Mouse (Mus musculus): ENCODE measurements around the gene Fndc3b. TPM values are rescaled to one million over a fixed set of nuclear protein-coding genes. Genes with fewer than 3 reads are reported as not detected.

The Fndc3b gene
- polyA plus RNA-seq, 1 experiment from 2014 or later = 10.9 TPM

- WGBS = 84% methylated on average over 11 of the region's 11 CpGs
- no peaks in the 10 kb centered on the region for H3K36me3 ChIP-seq
Measured at GRCm38 (mm10) chr3:27592728-27593484, 118.2 kb downstream of the Fndc3b start.

GRCm38 (mm10) chr3:27590823-27591222, 120.3 kb downstream of the Fndc3b start:
- Histone ChIP-seq H3K4me3 (no peak overlapping the region), H3K4me1 (replicated peaks) (0 out of 2 replicates have a peak, but pooled peaks cover 4% of the 10 kb centered on the region), H3K36me3 (no peaks in the 10 kb centered on the region), H3K9me3 (no peaks in the 10 kb centered on the region), H3K4me2 (no peak overlapping the region), H3K27me3 (no peaks in the 10 kb centered on the region), H3K27ac (no peak overlapping the region), H3K9ac (no peak overlapping the region)
- WGBS = 82% methylated on average over 11 of the region's 11 CpGs
- ATAC-seq (ENCODE audit: low FRiP score) = no peak

More at GRCm38 (mm10) chr3:27592728-27593484, 118.2 kb downstream of the Fndc3b start:
- no peak overlapping the region for H3K27ac ChIP-seq
- no peak overlapping the region for H3K4me3 ChIP-seq
- H3K9me3 ChIP-seq = no peaks in the 10 kb centered on the region
- no peak overlapping the region for H3K4me2 ChIP-seq
- H3K4me1 ChIP-seq (replicated peaks) = no peaks in the 10 kb centered on the region
- H3K9ac ChIP-seq = no peak overlapping the region
- H3K27me3 ChIP-seq = no peaks in the 10 kb centered on the region
- no peak for ATAC-seq (ENCODE audit: low FRiP score)

GRCm38 (mm10) chr3:27589305-27589704, 121.8 kb downstream of the Fndc3b start:
- H3K4me3 ChIP-seq = no peak overlapping the region
- H3K9me3 ChIP-seq = no peaks in the 10 kb centered on the region
- H3K27ac ChIP-seq = 0 out of 2 replicates have a peak overlapping the region, but pooled peaks have one; percentile 12
- ATAC-seq (ENCODE audit: low FRiP score) = no peak
- H3K4me1 ChIP-seq (replicated peaks) = peaks cover 12% of the 10 kb centered on the region; the same call in 1 of the 2 replicates
- no peak overlapping the region for H3K4me2 ChIP-seq
- no peaks in the 10 kb centered on the region for H3K36me3 ChIP-seq
- WGBS = 94% methylated on average over 3 of the region's 3 CpGs
- no peaks in the 10 kb centered on the region for H3K27me3 ChIP-seq
- H3K9ac ChIP-seq = no peak overlapping the region

DNA sequence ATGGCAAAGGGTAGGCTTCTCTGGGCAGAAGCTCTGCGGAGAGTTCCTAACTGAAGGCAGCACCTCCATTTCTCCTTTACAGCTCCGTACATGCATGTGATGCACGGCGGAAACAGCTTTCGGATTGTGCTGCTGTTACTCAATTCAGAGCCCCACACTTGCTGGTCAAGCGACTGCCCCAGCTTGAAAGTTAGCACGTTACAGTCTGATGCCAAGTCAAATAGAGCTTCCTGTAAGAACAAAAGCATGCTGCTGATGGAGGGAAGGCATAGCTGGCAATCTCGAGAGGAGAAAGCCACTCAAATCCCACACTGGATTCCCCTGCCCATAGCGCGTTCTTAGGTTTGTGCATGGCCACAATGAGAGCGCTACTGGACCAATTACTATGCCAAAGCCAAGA, 122.5 kb downstream of the Fndc3b start:
- Histone ChIP-seq H3K9ac (no peak overlapping the region), H3K9me3 (no peaks in the 10 kb centered on the region), H3K4me3 (no peak overlapping the region), H3K27me3 (no peaks in the 10 kb centered on the region), H3K4me2 (no peak overlapping the region), H3K4me1 (replicated peaks) (peaks cover 12% of the 10 kb centered on the region; the same call in 1 of the 2 replicates), H3K27ac (no peak overlapping the region), H3K36me3 (no peaks in the 10 kb centered on the region)
- WGBS = 91% methylated on average over 11 of the region's 11 CpGs
- ATAC-seq (ENCODE audit: low FRiP score) = no peak

- WGBS = 65% methylated on average over 11 of the region's 11 CpGs
- no peaks in the 10 kb centered on the region for H3K9me3 ChIP-seq
- H3K36me3 ChIP-seq = no peaks in the 10 kb centered on the region
- H3K9ac ChIP-seq = no peak overlapping the region
- no peak for ATAC-seq (ENCODE audit: low FRiP score)
- no peaks in the 10 kb centered on the region for H3K27me3 ChIP-seq
- no peak overlapping the region for H3K4me3 ChIP-seq
- peaks cover 30% of the 10 kb centered on the region for H3K4me1 ChIP-seq (replicated peaks)
- no peak overlapping the region for H3K4me2 ChIP-seq
- H3K27ac ChIP-seq = no peak overlapping the region
Measured at GRCm38 (mm10) chr3:27584607-27585605, 126.2 kb downstream of the Fndc3b start.

DNA sequence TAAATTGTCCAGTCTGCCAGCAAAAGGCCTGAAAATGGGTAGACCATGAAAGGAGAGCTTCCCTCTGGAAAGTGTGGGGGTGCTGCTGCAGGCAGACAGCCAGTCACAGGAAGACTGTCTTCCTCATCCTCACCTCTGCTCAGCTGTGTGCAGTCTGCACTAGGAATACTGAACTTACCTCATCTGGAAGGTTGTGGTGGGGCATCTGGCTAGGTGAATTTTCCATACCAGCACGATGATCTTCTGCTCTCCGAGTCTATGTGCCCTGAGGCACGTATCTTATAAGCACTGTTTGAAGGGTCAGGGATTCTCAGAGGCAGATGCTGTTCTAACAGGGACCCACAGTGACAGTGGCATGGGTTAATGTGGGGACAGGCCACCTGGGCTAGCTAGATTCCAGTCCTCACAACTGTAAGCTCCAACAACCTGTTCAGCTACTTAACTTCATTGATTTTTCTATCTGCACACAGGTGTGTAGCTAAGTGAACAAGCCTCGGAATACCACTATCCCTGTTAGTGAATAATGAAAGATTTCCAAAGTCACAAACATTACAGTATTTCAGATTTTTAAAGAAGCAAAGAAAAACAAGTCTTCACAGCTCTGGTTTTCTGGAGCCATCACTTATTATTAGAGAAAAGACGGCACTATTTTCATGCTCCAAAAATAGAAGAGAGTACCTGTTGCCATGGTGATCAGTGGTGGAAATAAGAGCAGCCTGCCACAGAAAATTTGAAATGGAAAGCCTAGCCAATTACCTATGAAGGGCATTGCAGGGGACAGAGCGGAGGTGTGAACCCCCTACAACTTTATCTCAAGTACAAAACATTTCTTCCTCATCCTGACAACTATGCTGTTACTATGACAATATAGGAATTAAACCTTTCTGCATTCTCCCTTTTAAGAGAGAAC, 128.9 kb downstream of the Fndc3b start:
- Histone ChIP-seq H3K4me3 (no peak overlapping the region), H3K27ac (peak overlapping the region; percentile 44), H3K4me1 (replicated peaks) (peaks cover 46% of the 10 kb centered on the region), H3K4me2 (no peak overlapping the region), H3K27me3 (no peaks in the 10 kb centered on the region), H3K9ac (no peak overlapping the region), H3K36me3 (no peaks in the 10 kb centered on the region), H3K9me3 (no peaks in the 10 kb centered on the region)
- no peak for ATAC-seq (ENCODE audit: low FRiP score)
- WGBS = 75% methylated on average over 6 of the region's 6 CpGs

DNA sequence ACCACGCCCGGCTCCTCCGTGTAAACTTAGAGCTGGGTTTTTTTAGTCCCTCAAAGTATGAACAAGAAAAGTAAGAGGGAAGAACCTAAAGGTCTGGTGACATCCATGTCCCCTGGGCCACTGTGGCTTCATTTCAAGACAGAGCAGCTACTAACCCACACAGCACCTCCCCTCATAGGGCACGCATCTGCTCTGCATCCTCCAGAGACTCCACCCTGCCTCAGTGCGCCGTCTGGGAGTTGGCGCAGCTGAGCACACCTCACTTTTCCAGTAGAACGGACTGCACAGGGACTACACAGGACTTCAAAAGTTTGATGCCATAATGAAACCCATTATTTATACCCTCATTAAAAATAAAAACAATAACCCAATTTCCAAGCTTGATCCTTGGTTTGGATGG, 130.2 kb downstream of the Fndc3b start:
- H3K4me2 ChIP-seq = no peak overlapping the region
- no peak overlapping the region for H3K9ac ChIP-seq
- no peak overlapping the region for H3K4me3 ChIP-seq
- 0 out of 2 replicates have a peak overlapping the region, but pooled peaks have one; percentile 48 for H3K27ac ChIP-seq
- WGBS = 89% methylated on average over 8 of the region's 8 CpGs
- peaks cover 43% of the 10 kb centered on the region for H3K4me1 ChIP-seq (replicated peaks)
- no peaks in the 10 kb centered on the region for H3K27me3 ChIP-seq
- no peak for ATAC-seq (ENCODE audit: low FRiP score)
- no peaks in the 10 kb centered on the region for H3K9me3 ChIP-seq
- no peaks in the 10 kb centered on the region for H3K36me3 ChIP-seq

GRCm38 (mm10) chr3:27579894-27580613, 131.1 kb downstream of the Fndc3b start:
- peaks cover 40% of the 10 kb centered on the region for H3K4me1 ChIP-seq (replicated peaks)
- no peak overlapping the region for H3K4me2 ChIP-seq
- no peak for ATAC-seq (ENCODE audit: low FRiP score)
- H3K27ac ChIP-seq = peak overlapping the region; percentile 76
- 18% methylated on average over 7 of the region's 7 CpGs for WGBS
- H3K27me3 ChIP-seq = no peaks in the 10 kb centered on the region
- H3K9me3 ChIP-seq = no peaks in the 10 kb centered on the region
- H3K9ac ChIP-seq = no peak overlapping the region
- H3K4me3 ChIP-seq = no peak overlapping the region
- H3K36me3 ChIP-seq = no peaks in the 10 kb centered on the region

- ATAC-seq (ENCODE audit: low FRiP score) = no peak
- Histone ChIP-seq H3K4me1 (replicated peaks) (peaks cover 42% of the 10 kb centered on the region), H3K9ac (no peak overlapping the region), H3K4me2 (no peak overlapping the region), H3K36me3 (no peaks in the 10 kb centered on the region), H3K27ac (peak overlapping the region; percentile 76), H3K27me3 (no peaks in the 10 kb centered on the region), H3K4me3 (no peak overlapping the region), H3K9me3 (no peaks in the 10 kb centered on the region)
- WGBS = 29% methylated on average over 8 of the region's 8 CpGs
Measured at GRCm38 (mm10) chr3:27579229-27579628, 131.9 kb downstream of the Fndc3b start.

DNA sequence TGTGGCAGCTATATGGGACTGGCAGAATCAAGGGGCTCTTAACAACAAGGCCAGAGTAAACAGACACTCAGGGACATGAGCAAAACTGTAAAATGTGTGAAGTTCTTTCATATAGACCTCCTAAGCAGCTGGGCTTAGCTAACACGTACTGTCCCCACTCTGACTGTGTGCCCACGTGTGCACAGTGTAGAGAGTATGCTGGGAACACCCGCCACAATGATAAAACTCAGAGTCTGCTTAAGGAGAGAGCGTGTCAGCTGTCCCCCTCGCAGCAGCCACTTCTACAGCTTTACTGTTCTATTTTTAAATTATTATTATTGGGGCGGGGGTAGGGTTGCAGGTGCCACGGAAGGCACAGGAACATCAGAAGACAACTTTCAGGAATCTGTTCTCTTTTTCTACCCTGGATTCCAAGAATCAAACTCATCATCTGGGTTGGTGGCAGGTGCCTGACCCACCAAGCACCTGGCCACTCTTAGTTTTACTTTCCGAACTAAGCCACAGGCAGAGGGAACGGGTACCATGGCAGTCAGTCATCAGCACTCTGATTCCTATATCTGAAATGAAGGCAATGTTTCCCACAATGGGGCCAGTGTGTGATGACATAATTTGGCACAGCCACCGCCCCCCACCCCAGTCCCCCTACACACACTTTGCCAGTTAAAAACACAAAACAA, 133.6 kb downstream of the Fndc3b start:
- Histone ChIP-seq H3K36me3 (no peaks in the 10 kb centered on the region), H3K4me1 (replicated peaks) (peaks cover 51% of the 10 kb centered on the region), H3K4me2 (no peak overlapping the region), H3K9ac (no peak overlapping the region), H3K4me3 (no peak overlapping the region), H3K27me3 (no peaks in the 10 kb centered on the region), H3K27ac (no peak overlapping the region), H3K9me3 (no peaks in the 10 kb centered on the region)
- ATAC-seq (ENCODE audit: low FRiP score) = no peak
- WGBS = 90% methylated on average over 10 of the region's 10 CpGs

DNA sequence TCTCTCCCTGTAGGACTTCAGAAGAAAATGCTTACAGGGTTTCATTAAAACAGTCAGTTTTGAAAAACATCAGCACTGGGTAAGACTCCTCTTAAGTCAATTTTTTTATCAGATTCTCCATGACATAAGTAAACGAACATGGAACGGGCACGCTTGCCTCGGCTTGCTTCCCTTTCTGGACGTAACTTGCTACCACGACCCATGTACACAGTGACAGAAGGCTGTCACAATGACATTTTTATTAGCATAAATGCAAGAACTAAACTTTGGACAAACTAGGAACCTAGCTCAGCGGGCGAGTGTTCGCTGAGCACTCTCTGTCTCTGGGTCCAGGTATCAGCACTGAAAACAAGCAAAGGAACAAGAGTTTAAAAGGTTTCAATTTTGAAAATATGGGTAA, 136.9 kb downstream of the Fndc3b start:
- Histone ChIP-seq H3K9me3 (0 out of 2 replicates have a peak, but pooled peaks cover 4% of the 10 kb centered on the region), H3K4me2 (no peak overlapping the region), H3K27me3 (no peaks in the 10 kb centered on the region), H3K4me3 (no peak overlapping the region), H3K36me3 (no peaks in the 10 kb centered on the region), H3K9ac (no peak overlapping the region), H3K27ac (0 out of 2 replicates have a peak overlapping the region, but pooled peaks have one; percentile 74), H3K4me1 (replicated peaks) (peaks cover 37% of the 10 kb centered on the region)
- 77% methylated on average over 9 of the region's 9 CpGs for WGBS
- no peak for ATAC-seq (ENCODE audit: low FRiP score)
